Mouse (Mus musculus): ENCODE measurements around the gene Trappc6b.

DNA sequence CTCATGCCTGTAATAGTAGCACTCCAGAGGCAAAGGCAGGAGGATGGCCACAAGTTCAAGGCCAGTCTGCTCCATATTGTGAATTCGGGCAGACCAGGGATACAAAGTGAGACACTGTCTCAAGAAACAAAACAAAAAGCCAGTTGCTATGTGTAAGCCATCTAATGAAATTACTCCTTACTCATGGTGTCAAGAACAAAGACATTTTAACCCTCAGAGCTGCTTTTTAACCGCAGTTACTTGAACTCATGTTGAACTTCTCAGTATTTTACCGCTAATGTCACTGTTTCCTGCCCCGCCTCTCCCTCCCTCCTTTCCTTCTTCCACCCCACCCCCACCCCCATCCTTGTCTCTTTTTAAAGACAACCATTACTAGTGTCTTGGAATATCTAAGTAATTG lies 40.0 kb downstream of the Trappc6b start:
- no peak for TF ChIP-seq CTCF (IDR thresholded peaks at IDR 0.05; ENCODE audit: borderline replicate concordance, insufficient read depth, low read depth, low read length)
- no peak for TF ChIP-seq POLR2A (IDR thresholded peaks at IDR 0.05; ENCODE audit: borderline replicate concordance, insufficient read depth, low read length)

Measured in cerebellum, adult 2 months (tissue).